Mouse (Mus musculus) adrenal gland, adult 18-20 months (tissue): ENCODE results near the gene Gm4881. TPM values are rescaled to one million over a fixed set of nuclear protein-coding genes. Genes with fewer than 3 reads are reported as not detected.
"Not testable (repeated sequence)": the region's sequence is repeated elsewhere in the genome, so short reads cannot be mapped to it uniquely, and the experiment has no call there.

ENCODE experiments used
- DNase-seq, 2 experiments: peaks; one replicate each; pipeline ENCODE4 v3.0.0; 2021 to 2022; ENCODE audit warnings: low spot score in 2 of 2
- total RNA-seq, 2 experiments: library from RNA; stranded (reverse); gene quantifications; 1 replicate in 1 of 2; 2 replicates in 1 of 2; pipeline ENCODE4 v1.2.3; 2021

Gene Gm4881
- total RNA-seq, 2 experiments from 2014 or later: not detected

GRCm38 (mm10) chr7:24897959-24898358, 46.3 kb downstream of the Gm4881 start:
- no peak for DNase-seq

GRCm38 (mm10) chr7:24897224-24897623, 47.1 kb downstream of the Gm4881 start, which contains the start of gene Cd79a:
Gene Cd79a, plus strand, starts transcription at chr7:24897381.
- no peak for DNase-seq

GRCm38 (mm10) chr7:24896269-24896668, 48.0 kb downstream of the Gm4881 start:
- DNase-seq: no peak

DNA sequence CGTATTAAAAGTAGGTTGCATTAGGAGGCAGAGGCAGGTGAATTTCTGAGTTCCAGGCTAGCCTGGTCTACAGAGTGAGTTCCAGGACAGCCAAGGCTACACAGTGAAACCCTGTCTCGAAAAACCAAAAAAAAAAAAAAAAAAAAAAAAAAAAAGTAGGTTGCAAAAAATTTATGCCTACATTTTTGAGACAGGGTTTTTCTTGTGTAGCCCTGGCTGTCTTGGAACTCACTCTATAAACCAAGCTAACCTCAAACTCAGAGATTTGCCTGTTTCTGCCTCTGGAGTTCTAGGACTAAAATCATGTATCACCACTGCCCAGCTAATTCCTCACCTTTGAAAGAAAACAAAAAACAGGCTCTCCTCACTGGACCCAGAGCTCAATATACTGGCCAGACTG, 48.5 kb downstream of the Gm4881 start:
- DNase-seq: not testable (repeated sequence)

DNA sequence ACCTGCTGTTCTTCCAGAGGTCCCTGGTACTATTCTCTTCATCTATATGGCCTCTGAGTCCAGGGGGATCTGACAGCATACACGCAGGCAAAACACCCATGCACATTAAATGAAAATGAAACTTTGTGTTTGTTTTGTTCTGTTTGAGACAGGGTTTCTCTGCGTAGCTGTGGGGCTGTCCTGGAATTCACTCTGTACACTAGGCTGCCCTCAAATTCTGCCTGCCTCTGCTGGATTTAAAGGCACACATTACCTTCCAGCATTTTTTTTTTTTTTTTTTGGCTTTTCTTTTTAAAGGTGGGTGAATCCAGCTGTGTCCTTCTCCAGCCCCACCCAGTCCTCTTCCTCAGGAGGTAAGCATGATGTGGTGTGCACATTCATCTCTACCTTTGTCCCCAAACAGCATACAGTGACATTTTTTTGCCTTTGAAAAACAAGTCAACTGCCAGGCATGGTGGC, 52.1 kb downstream of the Gm4881 start:
- no peak for DNase-seq

GRCm38 (mm10) chr7:24891241-24892124, 52.8 kb downstream of the Gm4881 start:
- no peak for DNase-seq

DNA sequence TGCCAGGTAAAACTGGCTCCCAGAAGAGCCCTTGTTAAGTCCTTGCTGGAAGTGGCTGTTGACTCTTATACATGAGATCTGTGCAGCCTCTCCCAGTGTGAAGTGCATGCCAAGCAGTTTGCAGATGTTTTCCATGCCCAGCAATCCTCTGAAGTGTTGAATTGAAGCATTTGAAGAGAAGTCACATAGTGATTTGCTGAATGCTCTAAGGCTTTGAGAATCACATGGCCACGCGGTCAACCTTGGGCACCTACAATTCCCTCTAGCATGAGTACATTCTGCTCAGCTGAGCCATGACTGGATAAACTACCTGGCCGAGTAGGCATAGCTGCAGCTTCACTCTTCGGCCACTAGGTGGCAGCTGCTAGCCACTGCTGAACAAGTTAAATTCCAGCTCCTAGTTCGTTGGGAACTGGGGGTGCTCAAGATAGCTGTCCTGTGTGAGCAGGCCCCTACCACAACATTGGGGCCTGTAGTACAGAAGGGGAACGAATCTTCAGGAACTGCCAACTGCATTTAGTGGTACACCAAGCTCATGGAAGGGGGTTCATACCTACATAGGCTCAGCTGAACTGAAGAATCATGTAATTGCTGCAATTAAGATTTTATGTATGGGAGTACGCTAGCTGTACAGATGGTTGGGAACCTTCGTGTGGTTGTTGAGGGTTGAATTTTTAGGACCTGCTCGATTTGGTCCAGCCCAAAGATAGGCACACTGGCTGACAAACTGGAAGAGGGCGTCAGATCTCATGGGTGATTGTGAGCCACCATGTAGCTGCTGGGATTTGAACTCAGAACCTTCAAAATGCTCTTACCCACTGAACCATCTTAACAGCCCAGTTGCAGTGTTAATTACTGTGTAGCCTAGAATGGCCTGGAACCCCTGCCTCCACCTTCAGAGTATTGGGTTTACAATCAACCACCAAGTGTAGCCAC, 53.7 kb downstream of the Gm4881 start:
- peak; percentile 60 to 68 for DNase-seq

DNA sequence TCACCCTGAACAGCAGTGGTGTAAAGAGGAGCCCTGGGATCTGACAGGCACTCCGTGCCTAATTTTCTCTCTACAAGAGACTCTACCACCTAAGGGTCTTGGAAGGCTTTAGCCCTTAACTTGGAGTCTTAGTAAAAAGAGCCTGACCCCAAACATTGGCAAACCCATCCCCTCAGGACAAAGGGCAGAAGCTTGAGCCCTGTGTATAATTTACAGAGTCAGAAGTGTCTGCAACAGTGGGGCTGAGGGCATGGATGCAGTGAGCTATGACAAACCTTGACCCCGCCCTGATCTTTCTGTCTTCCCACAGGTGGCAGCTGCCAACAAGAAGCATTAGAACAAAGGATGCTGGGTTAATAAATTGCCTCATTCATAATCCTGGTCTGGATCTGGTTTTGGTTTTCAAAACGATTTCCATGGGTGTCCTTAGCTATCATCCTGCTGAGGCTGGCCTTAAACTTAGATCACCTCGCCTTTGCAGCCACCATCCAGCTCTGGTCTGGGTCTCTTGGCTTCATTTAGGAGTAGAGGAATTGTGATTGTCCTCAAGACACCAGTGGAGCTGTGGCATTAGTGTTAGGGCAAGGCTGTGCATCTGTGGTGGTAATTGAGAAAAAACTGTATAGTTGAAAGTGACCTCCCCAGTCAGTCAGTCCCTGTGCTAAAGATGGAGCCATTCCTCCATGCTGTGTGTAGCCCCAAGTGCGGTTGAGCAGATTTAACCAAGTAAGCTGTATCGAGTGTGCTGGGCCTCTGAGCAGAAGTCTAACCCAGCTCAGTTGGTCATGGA, 54.7 kb downstream of the Gm4881 start:
- DNase-seq: no peak

- DNase-seq: no peak
Measured at GRCm38 (mm10) chr7:24887096-24887495, 57.2 kb downstream of the Gm4881 start.

GRCm38 (mm10) chr7:24886308-24886633, 58.0 kb downstream of the Gm4881 start:
- DNase-seq: peak in 1 of 2 experiments; percentile 30

DNA sequence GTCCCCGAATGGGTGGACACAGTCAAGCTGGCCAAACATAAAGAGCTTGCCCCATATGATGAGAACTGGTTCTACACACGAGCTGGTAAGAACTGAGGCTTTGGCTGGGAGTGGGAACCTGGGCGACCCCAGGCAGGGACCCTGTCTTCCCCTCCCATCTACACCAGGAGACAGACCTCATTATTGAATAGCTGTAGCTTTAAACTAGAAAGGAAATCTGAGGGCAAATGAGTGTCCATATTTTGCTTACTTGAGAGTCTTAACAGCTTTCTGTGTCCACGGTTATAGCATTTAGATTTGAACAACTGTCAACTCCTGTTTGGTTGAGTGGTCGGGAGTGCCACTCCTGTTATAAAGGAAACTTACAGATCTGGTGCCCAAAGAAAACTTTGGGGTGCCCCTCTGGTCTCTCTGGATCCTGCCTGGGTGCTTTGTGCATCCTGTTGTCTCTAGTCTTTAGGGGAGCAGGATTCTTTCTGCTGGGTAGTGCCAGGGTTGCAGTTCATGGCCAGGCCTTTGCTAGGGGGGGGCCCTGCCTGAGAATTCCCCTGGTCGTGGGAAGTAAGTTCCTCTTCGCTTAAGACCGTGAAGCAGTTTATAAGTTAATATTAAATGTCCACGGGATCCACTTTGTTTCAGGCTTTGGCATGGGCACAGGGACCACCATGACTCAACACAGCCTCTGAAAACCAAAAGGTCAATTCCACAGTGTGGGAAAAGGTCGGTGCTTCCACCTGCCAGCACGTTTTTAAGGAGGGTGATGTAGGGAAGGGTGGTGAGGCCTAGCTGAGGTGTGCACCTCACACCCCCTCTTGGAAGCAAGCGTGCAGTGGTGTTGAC, 58.6 kb downstream of the Gm4881 start:
- DNase-seq: no peak

GRCm38 (mm10) chr7:24884693-24885291, 59.5 kb downstream of the Gm4881 start:
- DNase-seq: no peak

GRCm38 (mm10) chr7:24883896-24884692, 60.2 kb downstream of the Gm4881 start, which contains the start of gene Rps19:
Gene Rps19, plus strand, starts transcription at chr7:24884371.
- DNase-seq: peak; percentile 97

DNA sequence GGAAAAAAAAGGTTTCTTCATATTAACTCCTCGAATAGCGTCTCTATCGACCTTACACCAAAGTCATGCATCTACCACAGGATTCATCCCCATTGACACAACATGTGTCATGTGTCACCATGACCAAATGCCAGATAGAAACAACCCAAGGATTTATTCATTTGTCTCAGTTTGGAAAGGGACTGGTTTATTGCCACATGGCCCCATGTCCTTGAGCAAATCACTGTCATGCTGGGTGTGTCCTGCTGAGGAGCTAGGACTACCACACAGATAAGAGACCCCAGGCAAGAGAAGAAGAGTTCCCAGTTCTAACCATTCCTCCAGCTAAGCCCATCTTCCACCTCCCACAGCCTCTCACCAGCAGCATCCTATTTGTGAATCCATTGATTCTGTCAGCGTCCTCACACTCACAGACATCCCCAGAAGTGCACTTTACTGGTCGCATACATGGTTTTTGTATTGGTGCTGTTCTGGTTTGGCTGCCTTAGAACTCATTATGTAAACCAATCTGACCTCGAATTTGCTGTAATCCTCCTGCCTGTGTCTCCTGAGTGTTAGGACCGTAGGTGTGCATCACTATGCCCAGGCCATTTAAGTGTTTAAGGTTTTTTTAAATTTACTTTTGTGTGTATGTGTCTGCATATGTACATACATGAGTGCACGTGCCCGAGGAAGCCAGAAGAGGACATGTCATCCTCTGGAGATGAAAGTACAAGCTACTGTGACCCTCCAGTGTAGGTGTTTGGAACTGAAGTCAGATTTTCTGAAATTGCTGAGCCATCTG, 61.7 kb downstream of the Gm4881 start:
- no peak for DNase-seq

DNA sequence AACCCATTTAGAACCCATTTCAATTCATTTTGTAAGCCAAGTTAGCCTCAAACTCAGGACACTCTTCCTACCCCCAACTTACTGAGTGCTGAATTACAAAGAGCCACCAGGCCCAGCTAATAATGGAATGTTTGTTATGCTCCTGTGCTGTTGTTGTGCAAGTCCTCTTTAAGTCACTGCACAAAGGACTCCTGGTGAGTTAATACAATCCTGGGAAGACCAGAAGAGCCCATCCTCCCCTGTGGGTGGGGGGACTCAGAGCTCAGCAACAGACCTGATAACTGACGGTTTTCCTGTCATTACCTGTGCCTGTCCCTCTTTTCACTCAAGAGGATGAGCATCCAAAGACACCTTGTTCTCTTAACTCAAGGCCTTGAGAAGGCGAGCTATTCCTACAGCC, 64.7 kb downstream of the Gm4881 start:
- DNase-seq: no peak

DNA sequence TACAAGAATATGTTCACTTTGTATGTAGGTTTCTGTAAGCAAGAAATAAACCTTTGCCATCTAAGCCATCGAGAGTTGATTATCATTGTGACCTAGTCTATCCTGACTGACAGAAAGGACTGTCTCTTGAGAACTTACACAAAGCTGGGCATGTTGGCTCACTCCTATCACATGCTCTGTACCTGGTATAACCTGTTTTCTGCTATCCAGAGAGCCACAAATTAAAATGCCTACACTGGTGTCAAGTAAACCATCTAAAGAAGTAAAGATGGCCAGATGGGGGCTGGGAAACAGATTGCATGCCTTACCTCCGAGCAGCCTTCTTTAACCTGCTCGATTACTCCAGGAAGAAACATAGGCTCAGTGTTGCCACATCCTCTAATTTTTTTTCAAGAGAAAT, 66.7 kb downstream of the Gm4881 start:
- DNase-seq: no peak
